Mouse (Mus musculus): ENCODE data around the gene Rai1.

The Rai1 gene

DNA sequence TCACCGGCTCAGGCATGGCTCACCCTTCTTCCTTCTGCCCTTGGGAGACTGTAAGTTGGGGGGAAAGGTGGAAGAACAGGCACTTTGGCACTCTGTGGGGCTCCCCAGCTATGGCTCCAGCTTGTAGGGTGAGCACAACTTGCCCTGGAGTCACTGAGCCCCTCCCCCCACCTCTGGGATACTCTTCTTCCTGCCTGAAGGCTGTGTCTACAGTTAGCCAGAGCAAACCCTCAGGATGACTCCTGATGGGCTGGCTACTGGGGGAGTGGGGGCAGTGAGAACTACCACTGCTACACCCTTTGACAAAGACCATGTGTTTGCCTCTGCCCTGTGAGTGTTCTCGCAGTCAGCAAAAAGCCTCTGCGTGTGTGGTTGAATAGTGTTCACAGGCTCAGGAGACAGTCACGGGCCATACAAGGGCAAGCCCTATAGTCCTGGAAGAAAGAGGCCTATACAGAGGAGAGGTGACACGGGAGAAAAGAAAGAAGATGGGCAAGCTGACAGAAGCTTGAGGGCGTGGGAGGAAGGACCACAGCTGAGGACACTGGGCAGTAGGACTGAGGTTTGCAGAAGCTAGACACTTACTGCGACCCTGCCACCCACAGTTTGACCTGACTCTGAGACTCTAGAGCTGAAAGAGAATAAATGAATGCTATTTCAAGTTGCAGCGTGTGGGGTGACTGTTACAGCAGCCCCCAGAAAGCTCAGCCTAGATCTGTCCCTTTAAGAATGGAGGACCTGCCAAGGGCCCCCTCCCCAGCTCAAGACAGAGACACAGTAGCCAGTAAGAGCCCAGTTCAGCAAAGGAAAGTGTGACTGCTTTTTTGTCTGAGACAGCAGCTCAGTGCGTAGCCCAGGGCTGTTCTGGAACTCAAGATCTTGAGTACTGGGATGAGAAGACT, 9.7 kb upstream of the Rai1 start:
- no peak for DNase-seq (ENCODE audit: low read depth, low spot score)

DNA sequence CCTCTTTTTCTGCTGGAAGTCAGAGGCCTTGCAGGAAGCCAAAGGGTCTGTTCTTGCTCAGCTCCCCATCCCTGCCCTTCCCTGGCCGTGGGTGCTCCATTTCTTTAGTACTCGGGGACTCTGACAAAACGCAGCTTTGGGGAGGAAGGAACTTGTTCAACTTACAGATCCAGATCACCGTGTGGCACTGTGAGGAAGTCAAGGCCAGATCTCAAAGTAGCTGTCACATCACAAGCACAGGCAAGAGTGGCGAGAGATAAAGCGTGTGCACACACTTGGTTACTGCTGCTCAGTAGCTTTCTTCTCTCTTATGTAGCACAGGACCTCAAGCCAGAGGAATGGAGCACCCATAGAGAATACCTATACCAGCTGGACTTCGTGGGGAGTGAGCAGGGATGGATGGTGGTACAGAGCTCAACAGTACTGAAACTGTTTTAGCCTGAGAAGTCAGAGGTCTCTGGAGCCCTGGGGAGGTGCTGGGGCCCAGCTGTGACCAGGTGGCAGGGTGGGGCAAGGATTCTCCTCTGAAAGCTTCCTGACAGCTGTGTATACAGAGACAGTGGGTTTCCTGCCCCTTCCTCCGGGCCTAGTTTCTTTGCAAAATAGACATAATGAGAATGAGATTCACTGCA, 5.1 kb upstream of the Rai1 start:
- DNase-seq (ENCODE audit: low read depth, low spot score) = no peak

GRCm38 (mm10) chr11:60100827-60101555, 3.8 kb upstream of the Rai1 start:
- no peak for DNase-seq (ENCODE audit: low read depth, low spot score)

GRCm38 (mm10) chr11:60101986-60102385, 2.8 kb upstream of the Rai1 start:
- DNase-seq (ENCODE audit: low read depth, low spot score) = no peak

- DNase-seq (ENCODE audit: low read depth, low spot score) = no peak
These were observed 2.1 kb upstream of the Rai1 start for GRCm38 (mm10) chr11:60102664-60103063.

- no peak for DNase-seq (ENCODE audit: low read depth, low spot score)
These were observed 1.2 kb upstream of the Rai1 start for GRCm38 (mm10) chr11:60103567-60103966.

- DNase-seq (ENCODE audit: low read depth, low spot score) = peak; percentile 70
These were observed 1.1 kb downstream of the Rai1 start for GRCm38 (mm10) chr11:60105593-60106542.

DNA sequence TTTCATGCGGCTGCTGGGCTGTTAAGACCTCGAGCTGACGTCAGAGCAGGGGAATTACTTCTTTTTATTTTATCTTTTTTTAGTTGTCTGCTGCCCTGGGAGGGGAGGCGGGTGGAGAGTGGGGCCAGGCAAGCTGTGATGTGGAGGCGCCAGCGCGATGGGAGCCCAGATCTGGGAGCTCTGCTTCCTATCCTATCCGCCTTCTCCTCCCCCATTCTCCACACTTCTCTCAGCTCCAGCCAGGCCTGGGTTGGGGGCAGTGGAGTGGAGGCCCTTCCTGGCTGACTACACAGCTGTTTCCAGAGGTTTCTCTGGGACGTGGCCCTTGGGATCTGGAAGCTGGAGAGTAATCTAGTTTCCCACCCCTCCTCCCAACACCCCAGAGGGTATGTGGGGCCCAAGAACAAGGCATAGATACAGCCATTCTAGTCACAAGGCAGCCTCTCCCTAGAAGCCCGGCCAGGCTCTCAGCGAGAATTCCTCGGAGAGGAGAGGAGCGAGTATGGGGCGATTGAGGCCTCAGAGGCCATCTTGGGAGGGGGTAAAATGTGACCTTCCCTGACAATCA, 1.8 kb downstream of the Rai1 start:
- peak; percentile 78 for DNase-seq (ENCODE audit: low read depth, low spot score)

- no peak for DNase-seq (ENCODE audit: low read depth, low spot score)
These were observed 2.6 kb downstream of the Rai1 start for GRCm38 (mm10) chr11:60107449-60107848.

- DNase-seq (ENCODE audit: low read depth, low spot score) = peak; percentile 63
These were observed 3.9 kb downstream of the Rai1 start for GRCm38 (mm10) chr11:60108631-60109172.

- no peak for DNase-seq (ENCODE audit: low read depth, low spot score)
These were observed 5.6 kb downstream of the Rai1 start for GRCm38 (mm10) chr11:60110386-60110785.

DNA sequence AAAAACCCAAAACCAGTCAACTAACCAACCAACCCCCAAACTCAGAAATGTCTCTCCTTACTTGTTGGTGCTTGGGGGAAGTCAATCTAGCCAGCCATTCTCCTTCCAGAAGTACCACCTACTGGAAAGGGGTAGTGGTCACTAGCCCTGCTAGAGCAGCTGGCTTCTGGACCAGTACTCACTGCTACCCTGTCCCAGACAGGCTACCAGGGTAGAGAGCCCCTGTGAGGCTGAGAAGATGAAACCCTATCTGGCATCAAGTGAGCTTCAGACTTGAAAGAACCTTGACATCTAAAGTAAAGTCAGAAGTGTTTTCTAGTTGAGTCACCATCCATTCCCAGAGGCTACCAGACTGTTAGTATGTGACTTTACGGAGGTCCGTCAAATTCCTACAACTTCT, 6.8 kb downstream of the Rai1 start:
- no peak for DNase-seq (ENCODE audit: low read depth, low spot score)

DNA sequence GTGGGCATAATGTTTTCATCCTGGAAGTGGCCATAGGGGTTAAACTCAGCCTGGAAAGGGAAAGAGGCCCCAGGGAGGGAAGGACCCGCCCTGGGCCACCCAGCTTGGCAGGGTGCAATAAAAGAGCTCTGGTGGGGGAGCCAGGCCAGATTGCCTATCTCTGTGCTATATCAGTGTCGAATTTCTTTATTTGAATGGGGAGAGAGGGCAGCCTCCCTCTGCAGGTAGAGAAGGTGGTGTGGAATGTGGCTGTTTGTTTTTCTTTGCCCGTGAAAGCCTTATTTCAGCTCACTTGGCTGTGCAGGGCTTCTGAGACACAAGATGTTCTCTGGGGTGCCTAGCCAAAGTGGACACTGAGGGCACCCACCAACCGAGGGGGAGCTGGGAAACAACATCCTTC, 8.8 kb downstream of the Rai1 start:
- DNase-seq (ENCODE audit: low read depth, low spot score) = no peak

DNA sequence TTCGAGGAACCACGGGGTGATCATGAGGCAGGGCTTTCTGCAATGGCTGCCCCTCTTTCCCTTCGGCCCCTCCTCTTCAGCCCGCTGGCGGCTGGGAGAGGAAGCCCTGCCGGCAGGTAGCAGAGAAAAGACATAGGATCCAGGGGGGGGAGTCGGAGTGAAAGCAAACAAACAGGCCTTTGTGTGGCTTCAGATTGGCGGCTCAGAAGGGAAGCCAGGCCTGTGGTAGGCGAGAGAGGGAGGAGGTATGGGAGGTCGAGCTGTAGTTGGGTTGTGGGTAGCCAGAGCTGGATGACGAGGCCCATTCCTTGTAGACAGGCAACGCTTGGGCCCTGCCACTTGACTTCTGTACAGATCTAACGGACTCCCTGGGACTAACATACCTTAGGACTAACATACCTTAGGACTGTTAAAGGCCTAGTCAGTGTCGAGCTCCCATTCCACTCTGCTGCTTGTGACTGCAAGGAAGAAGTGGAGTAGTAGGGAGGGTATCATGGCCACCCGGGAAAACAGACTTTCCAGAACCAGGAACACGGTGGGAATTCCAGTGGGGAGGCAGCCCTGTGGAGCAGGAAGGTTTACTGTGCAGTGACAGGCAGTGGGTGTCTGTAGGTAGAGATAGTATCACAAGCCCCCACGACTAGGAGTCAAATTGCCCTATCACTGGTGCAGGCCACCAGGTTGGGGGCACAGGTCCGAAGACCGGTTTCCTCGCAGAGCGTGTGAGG, 9.6 kb downstream of the Rai1 start:
- DNase-seq (ENCODE audit: low read depth, low spot score) = peak; percentile 54

- DNase-seq (ENCODE audit: low read depth, low spot score) = peak; percentile 95
These were observed 10.3 kb downstream of the Rai1 start for GRCm38 (mm10) chr11:60115024-60115538.

DNA sequence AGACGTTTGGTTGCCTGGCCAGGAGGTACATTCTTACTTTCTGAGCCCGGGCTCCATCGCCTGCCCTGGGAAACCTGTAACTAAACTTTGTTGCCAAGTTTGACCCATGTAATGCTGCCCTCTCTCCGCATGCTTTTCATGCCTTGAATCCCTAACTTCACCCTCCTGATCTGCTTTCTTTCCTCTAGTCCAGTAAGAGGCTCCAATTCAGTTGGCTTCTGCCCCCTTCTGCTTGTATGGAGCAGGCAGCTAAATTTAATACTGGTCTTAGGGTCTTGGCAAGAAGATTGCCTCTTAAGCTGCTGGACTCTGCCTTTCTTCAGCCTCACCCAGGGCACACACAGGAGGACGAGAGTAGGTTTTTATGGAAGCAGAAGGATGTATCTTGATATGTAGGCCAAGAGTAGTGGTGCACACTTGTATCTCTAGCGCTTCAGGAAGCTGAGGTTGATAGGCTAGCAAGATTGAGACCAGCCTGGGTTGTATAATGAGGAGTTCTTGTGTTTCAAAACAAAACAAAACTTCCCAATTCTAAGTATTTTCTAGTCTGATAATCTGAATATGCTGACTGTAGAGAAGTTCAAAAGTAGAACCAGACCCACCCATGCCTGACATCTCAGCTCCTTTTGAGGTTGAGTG, 10.9 kb downstream of the Rai1 start:
- no peak for DNase-seq (ENCODE audit: low read depth, low spot score)

- peak; percentile 51 for DNase-seq (ENCODE audit: low read depth, low spot score)
These were observed 15.9 kb downstream of the Rai1 start for GRCm38 (mm10) chr11:60120586-60121262.

GRCm38 (mm10) chr11:60122611-60123010, 17.8 kb downstream of the Rai1 start:
- no peak for DNase-seq (ENCODE audit: low read depth, low spot score)

DNA sequence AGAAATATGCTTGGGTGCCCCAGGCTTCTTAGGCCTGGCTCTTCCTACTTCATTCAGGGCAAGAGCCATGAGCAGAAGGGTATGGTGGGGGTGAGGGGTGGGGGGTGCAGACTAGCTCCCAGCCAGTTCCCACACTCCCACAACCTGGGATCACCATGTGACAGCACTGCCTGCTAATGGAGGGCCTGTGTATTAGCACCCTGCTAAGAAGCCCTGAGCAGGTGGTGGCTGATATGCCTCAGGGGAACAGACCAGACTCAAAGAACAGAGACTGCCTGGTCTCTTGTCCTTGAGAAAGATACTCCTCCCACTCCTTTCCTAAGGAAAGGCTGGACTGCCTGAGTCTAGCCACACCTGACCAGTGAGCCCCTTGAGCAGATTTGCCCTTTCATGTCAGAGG, 22.2 kb downstream of the Rai1 start:
- DNase-seq (ENCODE audit: low read depth, low spot score) = no peak

Measured in 3T3-L1 (cell line).